Mouse (Mus musculus) ES-E14 (cell line): ENCODE measurements around the gene Iglon5. TPM values are rescaled to one million over a fixed set of nuclear protein-coding genes. Genes with fewer than 3 reads are reported as not detected.
A peak's percentile ranks its signal among the peaks of the same experiment; 100 is the strongest.

Experiments
- DNase-seq: peaks from one replicate; pipeline ENCODE4 v3.0.0-alpha.2; 2013; ENCODE audit warnings: low read depth, low spot score
- H3K27ac ChIP-seq: 2 replicates; pipeline ENCODE4 v1.5.1; 2012; ENCODE audit warnings: low read depth, mild to moderate bottlenecking, low read length, moderate library complexity, mixed read lengths; ENCODE audit not compliant: poor library complexity, insufficient read depth, severe bottlenecking
- H3K36me3 ChIP-seq: 2 replicates; pipeline ENCODE4 v1.6.1; 2012; ENCODE audit warnings: mild to moderate bottlenecking, low read length, moderate library complexity, mixed read lengths; ENCODE audit not compliant: control insufficient read depth, poor library complexity, insufficient read depth, severe bottlenecking
- H3K4me1 ChIP-seq, 2 experiments: fragments of 150-350 bp in 1 of 2; sonication (generic) in 1 of 2; 2 replicates each; pipeline ENCODE4 v1.6.1; 2012; ENCODE audit warnings: low read length in 2 of 2, mild to moderate bottlenecking in 1 of 2, mixed read lengths in 1 of 2; ENCODE audit not compliant: control insufficient read depth in 2 of 2, insufficient read depth in 2 of 2, poor library complexity in 1 of 2
- H3K4me3 ChIP-seq, 2 experiments: fragments of 150-350 bp in 1 of 2; sonication (generic) in 1 of 2; 2 replicates each; pipeline ENCODE4 v1.5.1; 2012; ENCODE audit warnings: low read length in 2 of 2, low read depth in 1 of 2, mild to moderate bottlenecking in 1 of 2, mixed read lengths in 1 of 2; ENCODE audit not compliant: insufficient read depth in 1 of 2, poor library complexity in 1 of 2, severe bottlenecking in 1 of 2
- H3K9ac ChIP-seq: 2 replicates; pipeline ENCODE4 v1.6.1; 2012; ENCODE audit warnings: low read depth, mild to moderate bottlenecking, low read length, mixed read lengths; ENCODE audit not compliant: poor library complexity, insufficient read depth, severe bottlenecking
- H3K9me3 ChIP-seq: fragments of 150-350 bp; sonication (generic); 2 replicates; pipeline ENCODE4 v1.6.1; 2012; ENCODE audit warnings: low read depth, mild to moderate bottlenecking, low read length; ENCODE audit not compliant: control insufficient read depth, insufficient read depth
- CHD2 ChIP-seq: IDR thresholded peaks from 2 replicates; pipeline ENCODE4 v1.6.1; 2014; ENCODE audit warnings: mild to moderate bottlenecking, low read depth, low read length, inconsistent platforms
- HCFC1 ChIP-seq: IDR thresholded peaks from 2 replicates; pipeline ENCODE4 v1.6.1; 2012; ENCODE audit warnings: low read length, inconsistent platforms, borderline replicate concordance; ENCODE audit not compliant: insufficient read depth
- MAFK ChIP-seq: IDR thresholded peaks from 2 replicates; pipeline ENCODE4 v1.6.1; 2014; ENCODE audit warnings: mild to moderate bottlenecking, low read depth, low read length, inconsistent platforms; ENCODE audit not compliant: insufficient read depth
- ZC3H11A ChIP-seq: IDR thresholded peaks from 2 replicates; pipeline ENCODE4 v1.6.1; 2012; ENCODE audit warnings: low read depth, mild to moderate bottlenecking, inconsistent platforms, low read length, borderline replicate concordance
- ZNF384 ChIP-seq: IDR thresholded peaks from 2 replicates; pipeline ENCODE4 v1.6.1; 2012; ENCODE audit warnings: low read depth, low read length, inconsistent platforms
- in situ Hi-C, 2 experiments: fragments of 600-800 bp; cut with MboI; formaldehyde crosslinking; loops; one replicate each; pipeline ENCODE4 v1.15.1; 2025; ENCODE audit warnings: low sequenced_read_pairs in 2 of 2, inconsistent platforms in 1 of 2; ENCODE audit not compliant: unreplicated experiment in 2 of 2
- total RNA-seq: library from RNA; depleted of rRNA; stranded (reverse); fragments of 300-350 nt; gene quantifications from 2 replicates; pipeline ENCODE4 v1.2.3, GENCODE M21; 2012

Gene Iglon5
- total RNA-seq, 1 experiment: 1.7 TPM

GRCm38 (mm10) chr7:43470373-43470772 lies 19.5 kb downstream of the Iglon5 start:
- Histone ChIP-seq H3K9ac (no peak overlapping the region), H3K4me3 (no peak overlapping the region), H3K4me1 (no peaks in the 10 kb centered on the region), H3K27ac (no peak overlapping the region), H3K9me3 (no peaks in the 10 kb centered on the region), H3K36me3 (no peaks in the 10 kb centered on the region)
- DNase-seq: peak; percentile 51
- in situ Hi-C loops: no loop called here
- TF ChIP-seq CHD2: no peak
- TF ChIP-seq HCFC1: no peak
- no peak for TF ChIP-seq ZC3H11A
- no peak for TF ChIP-seq MAFK
- no peak for TF ChIP-seq ZNF384

GRCm38 (mm10) chr7:43466099-43466694 lies 23.7 kb downstream of the Iglon5 start:
- in situ Hi-C loops: no loop called here
- Histone ChIP-seq H3K27ac (no peak overlapping the region), H3K9ac (peak overlapping the region; percentile 35; the same call in 1 of the 2 replicates), H3K4me1 (peaks cover 0 to 3% of the 10 kb centered on the region in 2 experiments; a peak in 1 of 4 replicates), H3K4me3 (peak overlapping the region; percentile 65 to 71), H3K9me3 (no peaks in the 10 kb centered on the region), H3K36me3 (no peaks in the 10 kb centered on the region)
- peak; percentile 62; the same call in 1 of the 2 replicates for TF ChIP-seq ZC3H11A
- no peak for TF ChIP-seq MAFK
- 0 out of 2 replicates have a peak, but pooled peaks have one; percentile 15 for TF ChIP-seq HCFC1
- DNase-seq: peak; percentile 80

DNA sequence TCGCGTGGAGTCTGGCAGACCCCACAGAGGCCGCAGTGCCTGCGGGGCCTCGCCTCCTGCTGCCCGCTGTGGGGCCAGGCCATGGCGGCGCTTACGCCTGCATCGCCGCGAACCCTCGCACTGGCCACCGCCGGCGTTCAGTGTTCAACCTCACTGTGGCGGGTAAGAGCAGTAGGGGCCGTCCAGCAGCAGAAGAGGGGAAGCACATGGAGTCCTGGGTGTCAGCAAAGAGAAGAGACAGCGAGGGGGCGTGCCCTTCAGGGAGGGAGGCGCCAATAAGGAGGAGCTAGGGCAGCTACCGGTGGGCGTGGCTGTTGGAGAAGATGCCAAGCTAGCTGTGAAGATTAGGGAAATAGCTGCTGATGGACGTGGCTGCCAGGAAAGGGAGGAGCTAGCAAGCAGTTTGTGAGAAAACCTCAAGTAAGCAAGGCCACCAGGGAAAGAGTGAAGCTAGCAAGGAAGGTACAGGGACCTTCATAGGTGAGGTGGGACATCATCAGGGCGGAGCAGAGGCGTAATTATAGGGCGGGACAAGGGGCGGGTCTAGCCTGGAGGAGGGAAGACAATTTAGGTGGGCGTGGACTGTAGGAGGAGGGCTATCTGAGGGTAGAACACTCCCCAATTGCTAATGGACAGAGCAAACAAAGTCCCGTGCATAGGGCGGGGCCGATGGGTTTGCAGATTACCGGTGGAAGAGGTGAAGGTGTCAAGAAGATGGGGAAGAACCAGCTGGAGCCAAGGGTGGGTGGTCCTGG lies 24.4 kb downstream of the Iglon5 start:
- no peak; the same call in 1 of the 2 replicates for TF ChIP-seq HCFC1
- no peak for TF ChIP-seq MAFK
- TF ChIP-seq ZNF384: no peak
- peak overlapping the region; percentile 55 for H3K9ac ChIP-seq
- H3K27ac ChIP-seq: no peak overlapping the region
- DNase-seq: peak; percentile 96
- H3K36me3 ChIP-seq: no peaks in the 10 kb centered on the region
- peaks cover 0 to 3% of the 10 kb centered on the region in 2 experiments; a peak in 1 of 4 replicates for H3K4me1 ChIP-seq
- no peaks in the 10 kb centered on the region for H3K9me3 ChIP-seq
- in situ Hi-C loops: no loop called here
- peak overlapping the region; percentile 71 for H3K4me3 ChIP-seq

GRCm38 (mm10) chr7:43464864-43465343 lies 25.0 kb downstream of the Iglon5 start:
- no peak for DNase-seq
- Histone ChIP-seq H3K27ac (no peak overlapping the region), H3K36me3 (no peaks in the 10 kb centered on the region), H3K9ac (peak overlapping the region; percentile 55), H3K4me3 (peak overlapping the region; percentile 71), H3K9me3 (no peaks in the 10 kb centered on the region), H3K4me1 (peaks cover 0 to 3% of the 10 kb centered on the region in 2 experiments; a peak in 1 of 4 replicates)
- TF ChIP-seq ZC3H11A (no peak), HCFC1 (no peak), CHD2 (no peak), ZNF384 (no peak), MAFK (no peak)
- in situ Hi-C loops: no loop called here

- no peak for DNase-seq
- Histone ChIP-seq H3K4me3 (no peak overlapping the region), H3K27ac (no peak overlapping the region), H3K4me1 (peaks cover 0 to 3% of the 10 kb centered on the region in 2 experiments; a peak in 1 of 4 replicates), H3K9ac (no peak overlapping the region), H3K9me3 (no peaks in the 10 kb centered on the region), H3K36me3 (no peaks in the 10 kb centered on the region)
- in situ Hi-C loops: no loop called here
- TF ChIP-seq CHD2 (no peak), HCFC1 (no peak), ZNF384 (no peak), MAFK (no peak), ZC3H11A (no peak)
Measured at GRCm38 (mm10) chr7:43463976-43464375, 25.9 kb downstream of the Iglon5 start.
